Comparison of ENCODE assay signal across 8 mouse cellular contexts in genomic region chr15:27465391-27466005, GRCm38 (mm10). TPM values are rescaled to one million over a fixed set of nuclear protein-coding genes. Genes with fewer than 3 reads are reported as not detected.
DNase-seq lines count a peak whose midpoint lies in the region; ATAC-seq and TF ChIP-seq lines count a peak whose summit lies in the region.

No protein-coding gene starts in this region.

- H3K4me2 ChIP-seq in forebrain, embryonic 15.5 days (replicated peaks): peak overlapping the region; percentile 78
- peak overlapping the region; percentile 86 for H3K4me2 ChIP-seq in liver, embryonic 13.5 days

- H3K4me1 ChIP-seq in brown adipose tissue, adult 24 weeks (ENCODE audit: control insufficient read depth, insufficient read depth, insufficient read length, low read length): peaks cover 5% of the 10 kb centered on the region; the same call in 1 of the 2 replicates
- H3K4me1 ChIP-seq in forebrain, embryonic 15.5 days: peaks cover 43% of the 10 kb centered on the region
- peaks cover 43% of the 10 kb centered on the region for H3K4me1 ChIP-seq in liver, embryonic 13.5 days (replicated peaks)

- H3K36me3 ChIP-seq in forebrain, embryonic 15.5 days: no peaks in the 10 kb centered on the region
- no peaks in the 10 kb centered on the region for H3K36me3 ChIP-seq in liver, embryonic 13.5 days

- no peaks in the 10 kb centered on the region for H3K9me3 ChIP-seq in forebrain, embryonic 15.5 days
- H3K9me3 ChIP-seq in liver, embryonic 13.5 days (replicated peaks): no peaks in the 10 kb centered on the region

- ATAC-seq in forebrain, embryonic 15.5 days (replicated peaks): peak; percentile 26; the same call in 1 of the 2 replicates
- no peak for ATAC-seq in liver, embryonic 13.5 days (ENCODE audit: low read depth)

- TF ChIP-seq CTCF in left cerebral cortex, adult 2 months (IDR thresholded peaks at IDR 0.05): peak; percentile 21

- intact Hi-C loops in left cerebral cortex, adult 2 months (cut with DNase I): loop anchor here (1.0 to 5.0 kb wide), 5 partner anchors 71 to 147 kb away; no protein-coding TSS in a partner anchor
- intact Hi-C loops in left cerebral cortex, postnatal 36 days (cut with DNase I): loop anchor here (1.0 to 5.0 kb wide), 6 partner anchors 37 to 138 kb away; no protein-coding TSS in a partner anchor

- H3K27ac ChIP-seq in left cerebral cortex, adult 2 months: peak overlapping the region; percentile 97
- no peak overlapping the region for H3K27ac ChIP-seq in brown adipose tissue, adult 24 weeks (replicated peaks; ENCODE audit: low read depth, low read length)
- H3K27ac ChIP-seq in forebrain, embryonic 15.5 days (replicated peaks): peak overlapping the region; percentile 91
- peak overlapping the region; percentile 75; the same call in 1 of the 2 replicates for H3K27ac ChIP-seq in liver, embryonic 13.5 days

- no peaks in the 10 kb centered on the region for H3K27me3 ChIP-seq in forebrain, embryonic 15.5 days
- H3K27me3 ChIP-seq in liver, embryonic 13.5 days: no peaks in the 10 kb centered on the region

- peak overlapping the region; percentile 90 for H3K4me3 ChIP-seq in left cerebral cortex, adult 2 months
- H3K4me3 ChIP-seq in brown adipose tissue, adult 24 weeks (ENCODE audit: insufficient read depth, low read depth, low read length): peak overlapping the region; percentile 64; the same call in 1 of the 2 replicates
- peak overlapping the region; percentile 94 for H3K4me3 ChIP-seq in forebrain, embryonic 15.5 days
- peak overlapping the region; percentile 92 for H3K4me3 ChIP-seq in liver, embryonic 13.5 days (replicated peaks)

- 17% methylated on average over 8 of the region's 8 CpGs for WGBS in forebrain, embryonic 15.5 days
- WGBS in liver, embryonic 13.5 days (ENCODE audit: insufficient replicate concordance): 33% methylated on average over 8 of the region's 8 CpGs

- DNase-seq in left cerebral cortex, adult 2 months (ENCODE audit: extremely low spot score in 1 of 2, low spot score in 2 of 2): no peak
- DNase-seq in left cerebral cortex, postnatal 36 days (ENCODE audit: low spot score in 2 of 2): no peak
- DNase-seq in liver, embryonic 13.5 days: no peak
- no peak for DNase-seq in yolk sac, embryonic 10.5 days (ENCODE audit: low spot score)
- no peak for DNase-seq in ovary, postnatal 36 days (ENCODE audit: low spot score)
- no peak for DNase-seq in kidney, postnatal 25 days

- H3K9ac ChIP-seq in forebrain, embryonic 15.5 days (replicated peaks): peak overlapping the region; percentile 97
- H3K9ac ChIP-seq in liver, embryonic 13.5 days: peak overlapping the region; percentile 94; the same call in 1 of the 2 replicates

RNA-seq across cellular contexts. Expression of gene Ank, which starts 1.0 kb away (rescaled TPM):
- total RNA-seq in left cerebral cortex, adult 2 months (2021): 100 to 1,000 TPM; 173 to 176 TPM
- 100 to 1,000 TPM; 173 to 186 TPM for total RNA-seq in left cerebral cortex, postnatal 36 days (2021)
- polyA plus RNA-seq in brown adipose tissue, adult 24 weeks (2012; ENCODE audit: insufficient read depth, insufficient read length, missing spikeins): 179 and 208 TPM in 2 replicates
- polyA plus RNA-seq in forebrain, embryonic 15.5 days (2015; fragmentation: Nextera tagmentation; extraction: Ambion mirVana): 16.7 and 17.1 TPM in 2 replicates
- 11.1 and 11.8 TPM in 2 replicates for polyA plus RNA-seq in liver, embryonic 13.5 days (2015; fragmentation: Nextera tagmentation; extraction: Ambion mirVana)
